Mouse (Mus musculus): ENCODE data around the gene Rab3il1.

GRCm38 (mm10) chr19:10061624-10062023 lies 60.2 kb downstream of the Rab3il1 start:
- TF ChIP-seq CTCF (IDR thresholded peaks at IDR 0.05; ENCODE audit: insufficient read depth, low read depth, low read length) (no peak), POLR2A (IDR thresholded peaks at IDR 0.05; ENCODE audit: insufficient read depth, low read depth, low read length) (no peak)

All from olfactory bulb, adult 2 months (tissue).